Mouse (Mus musculus): ENCODE measurements around the gene Akap7.

Gene Akap7

DNA sequence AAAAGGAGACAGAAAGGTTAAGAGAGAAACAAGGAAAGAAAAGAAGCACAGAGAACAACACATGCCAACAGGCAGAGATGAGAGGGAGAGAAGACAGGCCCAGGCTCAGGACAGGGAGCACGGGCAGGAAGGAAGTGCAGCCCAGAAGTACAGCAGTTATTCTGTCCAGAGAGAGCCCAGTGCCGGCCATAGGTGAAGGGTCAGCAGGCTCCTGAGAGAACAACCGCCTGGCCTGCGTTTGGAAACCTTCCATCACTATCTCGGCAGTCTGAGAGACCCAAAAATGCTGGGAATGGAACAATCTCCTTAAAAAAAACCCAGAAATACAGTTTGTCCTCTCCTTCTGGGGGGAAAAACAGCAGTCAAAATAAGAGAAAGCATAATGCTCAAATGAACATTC, 50.2 kb downstream of the Akap7 start:
- no peak for DNase-seq (ENCODE audit: low spot score in 2 of 2)

DNA sequence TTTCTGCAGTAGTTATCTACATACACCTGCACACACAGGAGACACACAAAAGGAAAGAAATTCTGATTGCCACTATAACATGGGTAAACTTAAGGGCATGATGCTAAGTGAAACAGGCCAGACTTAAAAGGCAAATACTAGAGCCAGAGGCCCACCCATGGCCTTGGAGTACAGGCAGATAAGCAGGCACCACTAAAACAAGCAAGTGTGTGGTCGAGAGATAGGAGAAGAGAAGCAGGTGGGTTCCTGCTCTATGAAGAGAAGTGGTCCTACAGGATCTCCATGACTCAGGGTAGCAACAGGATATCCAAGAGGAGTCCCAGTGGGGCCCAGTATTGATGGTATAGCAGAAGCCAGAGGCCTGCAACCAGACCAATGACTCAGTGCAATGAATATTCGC, 54.2 kb downstream of the Akap7 start:
- DNase-seq (ENCODE audit: low spot score in 2 of 2) = no peak

DNA sequence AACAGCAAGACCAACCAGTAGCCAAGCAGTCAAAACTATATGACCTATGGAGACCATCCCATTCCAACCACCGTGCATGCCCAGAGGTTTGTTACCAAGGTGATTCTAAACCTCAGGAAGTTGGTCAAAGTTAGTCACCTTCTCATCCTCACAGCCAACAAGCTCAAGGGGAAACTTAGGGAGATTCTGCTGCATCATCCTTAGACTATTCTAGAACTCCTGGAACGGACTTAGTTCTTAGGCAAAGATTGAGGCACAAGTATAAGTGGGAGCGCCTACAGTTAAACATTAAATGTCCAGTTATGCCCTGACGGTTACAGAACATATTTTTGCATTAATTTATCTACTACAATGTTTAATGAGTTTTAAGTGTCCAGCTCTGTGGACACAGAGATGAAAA, 54.7 kb downstream of the Akap7 start:
- DNase-seq (ENCODE audit: low spot score in 2 of 2) = no peak

DNA sequence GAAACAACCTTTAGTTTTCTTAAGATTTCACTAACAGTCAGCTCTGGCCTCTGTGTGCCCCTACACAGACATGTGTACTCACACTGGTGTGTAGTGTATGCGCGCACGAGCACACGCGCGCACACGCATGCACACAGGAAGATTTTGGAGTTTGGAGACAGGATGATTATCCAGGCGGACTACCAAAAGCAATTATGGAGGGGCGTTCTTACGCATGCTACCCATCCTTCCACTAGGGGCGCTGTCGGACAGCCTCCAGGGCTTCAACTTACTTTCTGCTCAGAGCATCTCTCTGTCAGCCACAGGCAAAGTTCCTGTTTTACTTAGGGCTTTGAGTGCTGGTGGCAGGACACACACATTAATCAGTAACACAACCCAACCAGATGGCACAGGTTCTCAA, 57.6 kb downstream of the Akap7 start:
- peak; percentile 35 to 71 for DNase-seq (ENCODE audit: low spot score in 2 of 2)

DNA sequence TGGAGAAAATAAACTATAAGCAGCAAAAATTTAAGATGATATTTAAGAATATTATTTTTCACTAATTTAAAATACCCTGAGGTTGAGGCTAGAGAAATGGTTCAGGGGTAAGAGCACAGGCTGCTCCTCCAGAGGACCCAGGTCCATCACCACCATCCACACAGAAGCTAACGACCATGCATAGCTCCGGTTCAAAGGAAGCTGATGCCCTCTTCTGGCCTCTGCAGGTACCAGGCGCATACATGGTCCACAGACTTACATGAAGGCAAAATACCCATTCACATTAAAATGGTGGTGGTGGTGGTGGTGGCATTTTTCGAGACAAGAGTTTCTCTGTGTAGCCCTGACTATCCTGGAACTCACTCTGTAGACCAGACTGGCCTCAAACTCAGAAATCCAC, 61.5 kb downstream of the Akap7 start:
- no peak for DNase-seq (ENCODE audit: low spot score in 2 of 2)

DNA sequence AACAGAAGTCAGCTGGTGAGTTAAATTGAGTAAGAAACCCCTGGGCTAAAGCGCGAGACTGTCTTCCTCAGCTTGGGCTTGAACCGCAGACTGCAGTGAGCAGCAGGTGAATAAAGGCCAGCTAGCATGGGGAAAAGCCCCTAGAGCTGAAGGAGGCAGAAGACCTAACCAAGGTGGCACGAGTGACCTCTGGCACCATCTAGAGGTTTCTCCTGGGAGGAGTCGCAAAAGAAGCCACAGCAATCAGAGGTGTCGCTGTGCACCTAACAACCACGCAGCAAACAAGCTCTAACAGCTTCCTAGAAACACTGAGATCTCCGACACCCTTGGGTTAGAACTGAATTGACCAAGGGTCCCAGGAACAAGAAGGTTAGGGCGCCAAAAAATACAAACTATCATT, 68.5 kb downstream of the Akap7 start:
- DNase-seq (ENCODE audit: low spot score in 2 of 2) = no peak

DNA sequence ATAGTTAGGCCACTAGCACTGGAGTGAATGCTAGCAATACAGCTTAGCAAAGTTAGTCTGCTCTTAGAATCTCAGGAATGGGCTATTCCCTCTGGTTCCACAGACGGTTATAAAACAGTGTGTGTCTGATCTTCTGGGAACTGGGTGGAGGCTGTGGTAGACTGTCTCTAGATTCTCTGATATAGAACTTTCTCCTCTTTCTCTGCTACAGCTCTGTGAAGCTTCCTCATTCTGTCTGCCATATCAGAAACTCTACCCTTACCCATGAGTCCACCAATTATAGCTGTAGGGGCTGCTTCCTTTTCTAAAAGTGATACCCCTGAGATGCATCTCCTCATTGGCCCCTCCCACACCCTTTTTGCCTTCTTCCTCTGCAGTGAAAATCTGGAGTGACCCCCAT, 73.6 kb downstream of the Akap7 start:
- DNase-seq (ENCODE audit: low spot score in 2 of 2) = no peak

DNA sequence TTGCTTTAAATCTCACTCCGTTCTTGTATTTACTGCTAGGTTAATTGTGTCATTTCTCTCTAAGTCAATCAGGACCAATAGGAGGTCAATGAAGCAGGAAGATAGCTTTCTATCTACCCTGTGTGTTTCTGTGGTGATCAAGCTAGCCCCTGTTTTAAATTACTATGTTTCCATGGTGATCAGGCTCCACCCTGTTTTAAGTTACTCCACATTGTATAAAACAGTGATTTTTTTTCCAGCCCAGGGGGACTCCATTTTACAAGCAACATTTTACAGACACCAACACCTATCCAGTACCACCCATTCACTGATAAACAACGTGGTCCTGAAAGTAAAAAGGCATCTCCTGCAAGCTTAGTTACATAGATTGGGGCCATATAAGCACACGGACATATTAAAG, 75.0 kb downstream of the Akap7 start:
- DNase-seq (ENCODE audit: low spot score in 2 of 2) = no peak

DNA sequence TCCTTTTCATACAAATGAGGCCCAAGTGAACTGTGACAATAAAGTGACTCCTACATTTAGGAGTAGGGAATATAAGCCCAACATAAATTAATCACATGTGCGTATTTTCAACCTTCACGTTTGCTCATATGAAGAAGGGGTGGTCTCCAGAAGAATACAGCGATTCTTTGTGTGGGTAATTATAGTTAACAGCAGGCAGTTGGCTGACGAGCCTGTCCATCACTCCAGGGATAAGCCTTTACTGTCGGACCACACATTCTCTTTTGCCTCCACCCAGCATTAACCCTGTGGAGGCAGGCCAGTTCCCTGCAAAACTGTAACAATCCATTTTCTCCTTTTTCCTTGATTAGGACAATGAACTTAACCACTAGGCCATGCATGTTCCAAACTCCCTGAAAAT, 76.3 kb downstream of the Akap7 start:
- no peak for DNase-seq (ENCODE audit: low spot score in 2 of 2)

DNA sequence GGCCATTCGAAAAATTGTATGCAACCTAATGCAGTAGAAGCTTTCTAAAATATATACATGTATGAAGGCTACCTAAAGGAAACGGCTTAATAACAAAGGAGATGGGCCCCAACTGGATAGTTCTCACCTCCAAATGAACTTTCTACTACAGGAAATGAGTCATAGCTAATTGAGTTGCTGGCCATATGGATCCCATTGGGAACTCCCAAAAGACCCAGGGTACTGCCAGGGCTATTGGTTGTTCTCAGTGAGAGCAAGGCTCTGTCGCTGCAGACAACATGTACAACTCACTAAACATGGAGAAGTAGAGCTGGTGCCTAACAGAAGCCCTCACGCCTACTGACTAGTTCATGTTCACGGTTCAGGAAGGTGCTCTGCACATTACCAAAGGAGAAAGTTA, 83.3 kb downstream of the Akap7 start:
- no peak for DNase-seq (ENCODE audit: low spot score in 2 of 2)

DNA sequence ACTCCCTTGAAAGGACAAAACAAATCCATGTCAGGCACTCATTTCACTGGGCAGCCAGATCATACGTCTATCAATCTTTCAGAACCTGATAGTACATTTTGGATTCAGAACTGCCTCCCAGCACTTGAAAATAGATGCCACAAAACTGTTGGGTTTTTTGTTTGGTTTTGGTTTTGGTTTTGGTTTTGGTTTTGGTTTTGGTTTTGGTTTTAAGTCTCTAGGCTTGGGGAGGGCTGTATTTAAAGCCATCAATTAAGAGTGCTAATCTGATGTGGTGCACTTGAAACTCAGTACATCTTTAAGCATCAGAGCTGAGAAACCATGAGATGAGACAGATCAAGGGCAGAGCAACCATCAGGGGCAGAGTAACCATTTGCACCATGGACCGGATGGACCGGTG, 86.9 kb downstream of the Akap7 start:
- no peak for DNase-seq (ENCODE audit: low spot score in 2 of 2)

DNA sequence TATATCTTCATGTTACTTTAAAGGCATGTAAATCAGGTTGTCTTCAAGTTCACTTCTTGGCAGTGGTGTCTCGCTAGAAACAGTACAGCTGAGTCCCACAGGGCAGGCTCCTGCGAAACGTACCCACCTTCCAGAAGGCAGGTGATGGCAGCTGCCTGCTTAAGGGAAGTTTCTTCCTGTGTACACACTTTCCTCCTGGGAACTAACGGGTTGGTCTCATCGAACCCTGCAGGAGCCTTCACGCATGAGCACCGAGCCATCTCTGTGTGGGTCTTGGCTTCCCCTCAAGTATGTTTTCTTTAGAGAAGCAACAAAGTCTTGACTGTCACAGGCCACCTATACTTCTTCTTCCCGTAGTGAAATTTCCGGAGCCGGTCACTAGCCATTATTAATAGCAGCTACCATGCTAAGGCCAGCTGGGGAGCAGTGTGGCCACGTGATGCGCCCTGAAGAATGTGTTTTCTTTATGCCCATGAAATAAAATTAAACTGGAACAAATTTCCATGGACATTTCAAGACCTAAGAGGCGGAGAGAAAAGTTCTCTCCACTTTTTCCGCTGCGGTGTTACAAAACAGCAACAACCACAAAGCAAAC, 87.7 kb downstream of the Akap7 start:
- no peak for DNase-seq (ENCODE audit: low spot score in 2 of 2)

DNA sequence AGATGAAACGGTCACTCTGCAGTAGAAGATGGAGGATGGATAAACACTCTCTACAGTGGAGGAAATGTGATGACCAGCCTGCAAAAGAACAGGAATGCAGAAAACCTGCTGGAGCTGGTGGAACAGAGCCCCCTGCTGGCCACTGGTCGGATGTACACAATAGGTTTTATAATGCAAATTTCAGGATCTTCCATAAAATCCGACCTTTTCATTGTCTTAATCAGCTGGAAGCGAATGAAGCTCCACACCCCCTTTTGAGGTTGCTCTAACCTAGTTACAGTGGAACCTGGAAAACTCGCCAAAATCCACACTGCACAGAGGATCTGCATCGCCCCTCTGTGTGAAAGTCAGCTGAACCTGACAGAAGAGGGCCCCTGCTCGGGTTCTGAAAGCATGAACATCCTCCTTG, 88.4 kb downstream of the Akap7 start:
- peak in 1 of 2 experiments; percentile 67 for DNase-seq (ENCODE audit: low spot score in 2 of 2)

DNA sequence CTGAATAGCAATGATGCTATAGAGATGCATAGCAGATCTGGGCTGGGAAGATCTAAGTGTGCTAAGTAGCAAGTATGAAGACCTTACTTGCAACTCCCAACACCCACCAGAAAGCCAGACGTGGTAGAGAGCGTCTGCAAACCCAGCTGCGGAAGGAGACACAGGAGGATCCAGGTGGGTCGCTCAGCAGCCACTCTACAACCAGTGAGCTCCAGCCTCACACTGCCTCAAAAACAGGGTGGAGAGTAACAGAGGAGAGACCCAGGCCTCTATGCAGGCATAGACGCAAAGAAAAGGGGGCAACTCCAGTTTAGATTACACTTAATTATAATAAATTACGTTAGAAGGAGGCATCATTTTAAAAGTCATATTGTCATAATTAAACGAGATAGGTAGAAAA, 88.9 kb downstream of the Akap7 start:
- DNase-seq (ENCODE audit: low spot score in 2 of 2) = no peak

DNA sequence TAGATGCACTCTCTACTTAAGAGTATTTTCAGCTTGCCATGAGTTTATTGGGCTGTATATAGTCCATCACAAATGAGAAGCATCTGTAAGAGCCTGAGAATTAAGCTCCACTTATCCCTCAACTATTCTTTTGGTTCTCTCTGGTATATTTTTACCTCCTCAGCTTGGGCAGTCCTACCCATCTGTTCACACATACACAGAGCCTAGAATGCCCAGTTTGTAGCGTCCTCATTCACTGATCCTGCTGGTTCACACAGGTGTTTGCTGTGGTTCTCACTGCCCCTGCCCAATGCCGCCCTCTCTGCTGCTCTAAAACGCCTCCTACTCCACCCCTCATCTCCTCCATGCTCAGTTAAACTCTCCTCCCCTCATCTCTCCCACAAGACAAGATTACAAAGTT, 91.7 kb downstream of the Akap7 start:
- no peak for DNase-seq (ENCODE audit: low spot score in 2 of 2)

DNA sequence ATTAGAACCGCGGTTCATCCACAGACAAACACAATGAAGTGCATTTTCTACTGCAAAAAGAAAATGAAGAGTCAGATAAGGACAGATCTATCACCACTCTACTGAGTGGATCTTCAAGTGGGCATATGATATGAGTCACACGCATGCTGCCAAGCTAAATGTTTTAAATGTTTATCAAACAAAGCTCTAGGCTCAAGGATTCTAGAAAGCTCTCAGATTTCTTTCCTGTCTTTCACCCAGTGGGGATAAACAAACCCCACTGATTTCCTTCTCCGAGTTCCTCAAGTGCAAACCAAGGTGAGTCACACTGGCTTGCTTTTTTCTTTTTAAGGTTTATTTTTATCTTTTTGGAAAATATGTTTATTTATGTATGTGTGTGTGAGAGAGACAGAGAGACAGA, 94.0 kb downstream of the Akap7 start:
- DNase-seq (ENCODE audit: low spot score in 2 of 2) = no peak

DNA sequence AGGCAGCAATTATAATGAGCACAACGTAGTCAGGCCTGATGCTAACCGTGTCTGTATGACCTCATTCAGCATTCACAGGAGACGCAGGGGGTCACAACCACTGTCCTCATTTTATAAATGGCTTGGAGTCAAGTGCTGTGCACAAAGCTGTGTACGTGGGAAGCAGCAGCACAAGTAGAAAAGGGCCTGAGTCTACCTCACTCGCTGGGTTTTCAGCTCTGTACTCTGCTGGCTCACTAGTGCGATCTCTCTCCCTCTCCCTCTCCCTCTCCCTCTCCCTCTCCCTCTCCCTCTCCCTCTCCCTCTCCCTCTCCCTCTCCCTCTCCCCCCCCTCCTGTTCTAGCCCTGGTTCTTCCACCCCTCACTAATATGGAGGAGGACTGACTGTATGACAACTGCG, 99.1 kb downstream of the Akap7 start:
- DNase-seq (ENCODE audit: low spot score in 2 of 2) = no peak

DNA sequence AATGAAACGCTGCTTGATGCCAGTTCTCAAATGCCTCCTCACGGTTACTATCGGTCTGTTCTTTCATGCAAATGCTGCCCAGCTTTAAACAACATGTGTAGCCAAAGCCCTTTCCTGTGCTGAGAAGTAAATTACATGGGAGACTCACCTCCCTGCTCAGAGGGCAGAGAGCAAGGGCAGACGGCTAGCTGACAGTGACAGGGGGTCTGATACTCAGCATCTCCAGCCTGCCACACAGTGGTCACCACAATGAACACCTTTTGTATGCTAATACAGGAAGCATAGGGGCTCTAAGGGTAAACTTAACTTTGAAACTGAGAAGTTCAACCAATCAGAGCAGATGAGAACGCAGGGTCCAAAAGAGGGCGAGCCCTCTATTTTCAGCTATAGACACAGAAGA, 99.8 kb downstream of the Akap7 start:
- DNase-seq (ENCODE audit: low spot score in 2 of 2) = no peak

DNA sequence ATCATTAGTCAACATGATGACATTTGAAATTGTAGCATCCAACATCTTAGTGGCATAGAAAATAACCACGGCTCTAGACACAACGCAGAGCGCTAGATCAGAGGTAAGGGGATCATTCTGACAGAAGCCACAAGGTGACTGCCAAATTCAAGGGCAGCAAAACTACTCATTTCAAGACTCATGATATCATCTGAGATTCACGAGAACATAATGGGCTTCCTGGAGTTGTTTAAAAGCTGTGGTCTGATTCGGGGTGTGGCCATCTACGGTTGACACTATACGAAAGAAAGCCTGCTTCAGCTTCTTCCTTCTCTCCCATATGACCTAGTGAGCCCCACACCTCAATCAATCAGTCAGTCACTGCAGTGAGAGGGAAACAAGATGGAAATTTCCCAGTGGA, 107.0 kb downstream of the Akap7 start:
- DNase-seq (ENCODE audit: low spot score in 2 of 2) = no peak

DNA sequence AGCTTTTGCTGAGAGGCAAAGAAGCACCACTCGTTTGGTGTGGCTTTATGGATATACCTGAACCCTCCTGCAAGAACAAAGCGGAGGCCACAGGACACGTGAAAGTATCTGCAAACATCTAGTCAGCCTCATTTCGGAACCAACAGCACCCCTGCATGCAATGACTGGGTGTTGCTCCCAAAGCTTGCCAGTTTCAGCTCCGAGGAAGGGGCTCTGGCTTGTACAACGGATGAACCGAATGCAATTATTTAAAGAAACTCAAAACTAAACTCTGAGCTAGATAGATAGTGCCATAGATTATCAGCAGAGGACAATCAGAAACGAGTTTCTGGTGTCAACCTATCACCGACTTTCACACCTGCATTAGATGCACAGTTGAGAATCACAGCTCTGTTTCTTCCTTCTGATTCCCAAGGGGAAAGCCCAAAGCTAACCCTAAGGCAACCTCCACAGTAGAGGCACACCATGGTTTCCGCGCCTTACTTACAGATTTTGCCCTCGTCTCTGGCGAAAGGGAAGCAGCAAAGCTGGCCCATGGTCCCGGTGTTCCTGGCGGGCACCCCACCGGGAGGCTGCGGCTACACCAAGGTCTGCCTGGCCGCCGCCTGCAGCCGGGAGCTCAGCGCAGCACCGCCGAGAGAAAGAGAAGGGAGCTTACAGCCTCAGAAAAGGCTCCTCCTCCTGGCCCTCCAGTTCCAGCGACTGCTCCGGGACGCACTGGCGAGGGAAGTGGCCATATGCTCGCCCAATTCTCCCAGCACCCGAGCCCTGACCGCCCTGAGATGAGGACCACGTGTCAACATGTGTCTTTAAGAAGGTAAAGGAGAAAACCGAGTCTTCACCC, 107.9 kb downstream of the Akap7 start:
- DNase-seq (ENCODE audit: low spot score in 2 of 2) = peak in 1 of 2 experiments; percentile 33

DNA sequence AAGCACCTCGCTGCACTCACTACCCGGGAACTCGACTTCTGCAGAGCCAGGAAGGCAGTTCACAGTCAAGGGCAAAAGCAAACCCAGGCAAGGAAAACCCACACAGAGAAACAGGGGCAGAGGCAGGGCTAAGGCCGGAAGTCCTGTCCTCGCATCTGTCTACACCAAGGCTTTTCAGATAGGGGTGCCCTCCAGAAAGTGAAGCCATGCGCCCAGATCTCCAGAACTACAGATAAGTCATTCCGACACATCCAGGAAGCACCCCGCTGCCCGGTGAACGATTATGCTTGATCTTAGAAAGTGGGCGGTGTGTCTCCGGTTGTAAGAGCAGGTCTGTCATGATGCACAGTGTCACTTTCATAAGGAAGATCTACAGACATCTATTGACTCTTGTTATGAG, 109.1 kb downstream of the Akap7 start:
- no peak for DNase-seq (ENCODE audit: low spot score in 2 of 2)

DNA sequence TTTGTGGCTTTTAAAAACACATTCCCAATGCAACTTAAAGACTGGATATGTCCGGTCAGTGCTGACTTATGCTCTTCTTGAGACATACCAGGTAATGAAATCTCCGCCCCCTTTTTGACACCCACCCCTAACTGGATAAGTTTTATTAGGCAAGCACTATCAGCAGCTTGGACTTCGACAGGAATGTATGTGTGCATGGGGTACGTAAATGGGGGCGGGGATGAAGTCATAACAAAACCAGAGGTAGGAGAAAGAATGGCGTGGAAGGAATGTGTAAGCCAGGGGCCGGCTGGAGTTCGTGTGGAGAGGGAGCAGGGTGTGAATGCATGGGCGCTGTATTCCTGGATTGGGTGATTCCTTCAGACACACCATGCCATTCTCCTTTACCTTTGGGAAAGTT, 109.6 kb downstream of the Akap7 start:
- DNase-seq (ENCODE audit: low spot score in 2 of 2) = no peak

DNA sequence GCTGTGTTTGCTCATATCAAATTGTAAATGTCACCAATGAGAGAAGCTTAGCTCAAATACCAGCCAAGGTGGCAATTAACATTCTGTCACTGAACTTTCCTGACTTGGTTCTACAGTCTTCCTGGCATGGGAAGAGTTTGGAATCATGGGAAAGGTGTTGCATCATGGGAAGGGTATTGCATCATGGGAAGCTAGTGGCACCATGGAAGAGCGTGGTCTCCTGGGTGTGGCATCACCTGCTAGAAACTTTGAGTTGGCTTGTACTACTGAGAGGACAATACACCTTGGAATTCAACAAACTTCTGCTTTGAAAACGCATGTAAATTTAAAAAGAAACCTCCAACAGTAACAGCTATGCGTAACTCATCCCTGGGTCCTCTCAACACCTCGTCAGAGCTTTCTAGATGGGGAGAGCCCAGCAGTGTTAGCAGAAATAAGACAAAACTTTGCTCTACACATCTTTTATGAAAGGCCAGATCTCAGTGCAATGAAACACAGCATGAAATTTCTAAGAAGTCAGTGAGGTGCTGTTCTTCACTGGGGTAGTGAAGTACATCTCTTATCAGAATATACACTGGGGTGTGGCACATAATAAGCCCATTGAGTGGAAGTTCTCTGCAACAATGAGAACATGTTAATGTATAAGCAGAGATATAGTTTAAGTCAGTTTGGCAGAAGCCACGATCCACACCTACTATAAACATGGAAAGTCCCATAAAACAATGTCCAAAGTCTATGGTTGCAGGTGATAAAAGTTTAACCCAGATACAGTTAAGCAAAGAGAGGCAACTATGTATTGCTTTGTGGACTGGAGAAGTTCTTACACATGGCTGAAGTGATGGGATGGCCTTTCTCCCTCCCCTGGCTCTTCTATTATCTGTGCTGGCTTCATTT, 115.2 kb downstream of the Akap7 start:
- no peak for DNase-seq (ENCODE audit: low spot score in 2 of 2)

All from urinary bladder, postnatal 4 days (tissue).